Comparison of ENCODE assay signal across 9 mouse cellular contexts in the genomic region with DNA sequence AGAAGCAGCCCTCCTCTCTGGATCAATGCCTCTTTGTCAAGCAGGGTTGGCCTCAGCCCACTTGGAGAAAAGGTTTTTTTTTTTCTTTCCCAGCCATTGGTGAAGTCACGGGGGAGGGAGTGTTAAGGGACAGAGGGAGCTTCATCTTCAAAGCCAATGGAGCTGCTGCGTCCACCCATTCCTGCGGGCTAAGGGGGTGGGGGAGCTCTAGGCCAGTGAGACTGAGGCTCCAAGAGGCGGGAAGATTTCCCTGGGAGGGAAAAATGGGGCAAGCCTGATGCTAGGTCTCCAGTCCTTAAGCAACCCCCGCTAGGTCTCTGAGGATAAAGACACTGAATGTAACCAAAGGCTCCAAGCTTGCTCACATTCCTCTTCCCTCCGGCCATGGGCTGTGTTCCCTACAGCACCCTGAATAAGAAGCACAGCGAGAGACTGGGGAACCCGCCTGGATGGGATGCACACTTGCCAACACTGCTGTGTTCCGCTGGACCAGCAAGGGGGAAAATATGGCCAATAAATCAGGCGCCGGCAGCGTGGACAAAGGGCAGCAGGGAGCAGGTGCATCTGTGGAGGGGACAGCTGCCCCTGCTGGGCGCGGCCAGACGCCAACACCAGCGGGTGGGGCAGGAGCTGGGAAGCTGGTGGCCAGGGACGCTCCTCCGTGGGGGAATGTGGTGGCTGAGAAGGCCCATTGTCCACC. TPM values are rescaled to one million over a fixed set of nuclear protein-coding genes. Genes with fewer than 3 reads are reported as not detected.
DNase-seq lines count a peak whose midpoint lies in the region; ATAC-seq lines count a peak whose summit lies in the region.
"Had no signal": no experiment of that assay in that cellular context is flagged by ENCODE, and none has a peak within 500 bp of the region (broad histone marks: within the 10 kb centered on the region; RNA-seq: fewer than 3 reads in every experiment).

No protein-coding gene starts in this region.

- peak; percentile 48 for ATAC-seq in neural tube, embryonic 11.5 days (ENCODE audit: insufficient read depth, low FRiP score, low TSS enrichment)

- peaks cover 94% of the 10 kb centered on the region for H3K4me1 ChIP-seq in neural tube, embryonic 11.5 days (ENCODE audit: control insufficient read depth, insufficient read depth, low read length)

- peak overlapping the region; percentile 47 for H3K9ac ChIP-seq in neural tube, embryonic 11.5 days (ENCODE audit: low read length)
- H3K9ac ChIP-seq: liver, embryonic 15.5 days had no signal

- H3K9me3 ChIP-seq in neural tube, embryonic 11.5 days (ENCODE audit: control insufficient read depth, low read length) = no peaks in the 10 kb centered on the region
- H3K9me3 ChIP-seq: liver, embryonic 15.5 days had no signal

- WGBS in neural tube, embryonic 11.5 days = 6% methylated on average over 18 of the region's 18 CpGs

- peak overlapping the region; percentile 12; the same call in 1 of the 2 replicates for H3K4me3 ChIP-seq in neural tube, embryonic 11.5 days (ENCODE audit: low read depth, low read length)
- H3K4me3 ChIP-seq: liver, embryonic 15.5 days had no signal

- peak; percentile 64 for DNase-seq in gastrocnemius, postnatal 10 days
- DNase-seq in gastrocnemius, adult 8-10 months (ENCODE audit: low spot score in 2 of 2) = no peak
- peak; percentile 61 for DNase-seq in cerebellum, adult 9-11 months
- peak; percentile 74 for DNase-seq in gastrocnemius, postnatal 14 days
- peak; percentile 34 to 38 for DNase-seq in kidney, postnatal 36 days
- DNase-seq in neural tube, embryonic 11.5 days (ENCODE audit: low spot score) = peak; percentile 85
- no peak for DNase-seq in yolk sac, embryonic 10.5 days (ENCODE audit: low spot score)
- no peak for DNase-seq in spleen, postnatal 36 days (ENCODE audit: low spot score in 2 of 2)

- H3K4me2 ChIP-seq in neural tube, embryonic 11.5 days (ENCODE audit: low read depth) = peak overlapping the region; percentile 44
- H3K4me2 ChIP-seq: liver, embryonic 15.5 days had no signal

- no peaks in the 10 kb centered on the region for H3K27me3 ChIP-seq in neural tube, embryonic 11.5 days (ENCODE audit: control insufficient read depth, insufficient read depth, low read length)
- H3K27me3 ChIP-seq: liver, embryonic 15.5 days had no signal

- peaks cover 7% of the 10 kb centered on the region for H3K36me3 ChIP-seq in neural tube, embryonic 11.5 days (ENCODE audit: control insufficient read depth, insufficient read depth, low read length)

- intact Hi-C loops in gastrocnemius, postnatal 14 days (cut with DNase I; ENCODE audit: low total_unique reads) = no loop called here

- peak overlapping the region; percentile 95 for H3K27ac ChIP-seq in neural tube, embryonic 11.5 days (ENCODE audit: low read depth, low read length)
- H3K27ac ChIP-seq: liver, embryonic 15.5 days had no signal

RNA-seq across cellular contexts. Expression of a gene that starts 29.0 kb away (rescaled TPM):
- total RNA-seq in gastrocnemius, postnatal 10 days (2021) = 10 to 100 TPM; 22.5 to 33.5 TPM
- total RNA-seq in gastrocnemius, adult 8-10 months (2022) = 1 to 10 TPM; 4.9 to 7.0 (median 5.2) TPM
- 10 to 100 TPM; 17.1 to 18.9 TPM for total RNA-seq in gastrocnemius, postnatal 14 days (2021)
- polyA plus RNA-seq in neural tube, embryonic 11.5 days (2014; fragmentation: Nextera tagmentation; extraction: Ambion mirVana) = 56.9 and 60.4 TPM in 2 replicates

RNA-seq across cellular contexts. Expression of a gene that starts 42.5 kb away (rescaled TPM):
- total RNA-seq in gastrocnemius, postnatal 10 days (2021) = 10 to 100 TPM; 26.3 to 36.5 TPM
- 10 to 100 TPM; 22.2 to 26.6 (median 24.3) TPM for total RNA-seq in gastrocnemius, adult 8-10 months (2022)
- total RNA-seq in gastrocnemius, postnatal 14 days (2021) = 10 to 100 TPM; 20.9 to 24.1 TPM
- 40.2 and 40.5 TPM in 2 replicates for polyA plus RNA-seq in neural tube, embryonic 11.5 days (2014; fragmentation: Nextera tagmentation; extraction: Ambion mirVana)

Comparison
In these comparisons a context has a peak if more than half of its experiments do, and no peak if none do; other contexts are left out.
1. DNase-seq: peak in gastrocnemius, postnatal 10 days (single experiment), cerebellum, adult 9-11 months (single experiment), gastrocnemius, postnatal 14 days (single experiment), kidney, postnatal 36 days (2 of 2) and neural tube, embryonic 11.5 days (single experiment); none in gastrocnemius, adult 8-10 months (0 of 2), yolk sac, embryonic 10.5 days (single experiment) and spleen, postnatal 36 days (0 of 2).